Mouse (Mus musculus): ENCODE measurements around the gene Srxn1. TPM values are rescaled to one million over a fixed set of nuclear protein-coding genes. Genes with fewer than 3 reads are reported as not detected.
A peak's percentile ranks its signal among the peaks of the same experiment; 100 is the strongest.

Gene Srxn1
- total and polyA plus RNA-seq, 3 experiments, result not detected

DNA sequence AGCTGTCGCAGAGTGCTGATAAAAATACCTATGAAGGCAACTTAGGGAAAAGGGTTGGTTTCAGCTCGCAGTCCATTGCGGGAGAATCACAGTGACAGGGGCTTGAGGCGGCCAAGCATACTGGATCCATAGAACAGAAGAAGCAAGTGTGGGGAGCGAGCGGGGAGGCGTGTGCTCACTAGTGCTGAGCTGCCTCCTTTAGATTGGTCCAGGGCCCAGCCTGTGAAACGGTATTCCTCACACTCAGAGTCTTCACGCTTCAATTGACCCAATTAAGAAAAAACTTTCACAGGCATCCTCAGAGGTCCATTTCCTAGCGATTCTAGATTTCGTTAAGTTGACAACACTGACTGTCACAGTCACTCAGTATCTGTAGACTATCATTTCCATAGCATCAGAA lies 35.6 kb downstream of the Srxn1 start:
- in situ Hi-C loops (cut with MboI; ENCODE audit: low pct_ligation_motif_present, low pct_unique_long_range_greater_than_20kb, low sequenced_read_pairs), result no loop called here

DNA sequence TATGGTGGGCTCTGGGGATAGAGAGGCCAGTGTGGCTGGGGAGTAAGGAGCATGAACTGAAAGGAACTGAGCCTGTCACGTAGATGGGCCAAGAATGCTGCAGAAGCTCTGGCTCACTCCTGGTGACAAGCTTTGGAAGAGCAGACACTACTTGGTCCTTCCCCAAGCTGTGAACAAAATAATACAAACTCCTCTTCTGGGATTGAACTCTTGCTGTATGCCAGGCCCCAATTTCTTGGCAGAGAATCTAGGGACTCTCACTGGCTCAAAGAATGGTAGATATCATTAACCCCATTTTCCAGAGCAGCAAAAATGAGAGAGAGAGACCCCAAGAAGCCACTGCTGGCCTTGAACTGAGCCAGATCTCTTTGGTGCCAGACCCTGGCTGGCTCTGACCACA lies 36.2 kb downstream of the Srxn1 start:
- no peaks in the 10 kb centered on the region for H3K4me1 ChIP-seq (ENCODE audit: control insufficient read depth in 1 of 2, insufficient read depth in 2 of 2)
- peaks cover 77% of the 10 kb centered on the region for H3K27me3 ChIP-seq (replicated peaks)
- dilution Hi-C loops (cut with MboI; ENCODE audit: extremely low pct_ligation_motif_present, extremely low pct_unique_long_range_greater_than_20kb, low sequenced_read_pairs) (no loop called here), in situ Hi-C loops (cut with MboI; ENCODE audit: low pct_ligation_motif_present, low pct_unique_long_range_greater_than_20kb, low sequenced_read_pairs) (no loop called here)
- TF ChIP-seq POLR2AphosphoS2 (IDR thresholded peaks at IDR 0.05; ENCODE audit: low read depth, low read length) (no peak), NELFE (IDR thresholded peaks at IDR 0.05; ENCODE audit: low read depth, low read length) (no peak), IRF4 (IDR thresholded peaks at IDR 0.05; ENCODE audit: low read depth, low read length) (no peak), POLR2A (IDR thresholded peaks at IDR 0.05; ENCODE audit: low read depth, low read length) (no peak), ZC3H11A (IDR thresholded peaks at IDR 0.05; ENCODE audit: low read depth, low read length) (no peak), SMC3 (IDR thresholded peaks at IDR 0.05; ENCODE audit: low read depth, low read length) (no peak), MYC (IDR thresholded peaks at IDR 0.05; ENCODE audit: low read depth, low read length) (no peak), ETS1 (conservative IDR thresholded peaks at IDR 0.05; ENCODE audit: low read depth, low read length) (no peak), MAFK (IDR thresholded peaks at IDR 0.05; ENCODE audit: insufficient replicate concordance, low read length) (no peak), E2F4 (IDR thresholded peaks at IDR 0.05; ENCODE audit: insufficient replicate concordance, low read depth, low read length) (no peak), RCOR1 (conservative IDR thresholded peaks at IDR 0.05; ENCODE audit: low read depth, low read length) (no peak), ZKSCAN1 (IDR thresholded peaks at IDR 0.05; ENCODE audit: borderline replicate concordance, low read depth, low read length) (no peak), USF1 (IDR thresholded peaks at IDR 0.05; ENCODE audit: low read depth, low read length) (no peak), CHD1 (IDR thresholded peaks at IDR 0.05; ENCODE audit: low read depth, low read length) (no peak), CHD2 (IDR thresholded peaks at IDR 0.05; ENCODE audit: low read length) (no peak), MXI1 (IDR thresholded peaks at IDR 0.05; ENCODE audit: low read depth, low read length) (no peak), TCF12 (IDR thresholded peaks at IDR 0.05; ENCODE audit: low read depth, low read length) (no peak), BHLHE40 (IDR thresholded peaks at IDR 0.05; ENCODE audit: low read depth, low read length) (no peak), GABPA (IDR thresholded peaks at IDR 0.05; ENCODE audit: insufficient replicate concordance, low read depth, low read length) (no peak)
- no peak overlapping the region for H3K27ac ChIP-seq (ENCODE audit: insufficient read depth, low read depth)
- H3K9me3 ChIP-seq (replicated peaks; ENCODE audit: low read length), result no peaks in the 10 kb centered on the region
- DNase-seq (ENCODE audit: extremely low read depth), result no peak
- H3K4me3 ChIP-seq (replicated peaks in 1 of 3; ENCODE audit: low read depth in 2 of 3, low read length in 2 of 3, poor library complexity in 1 of 3), result no peak overlapping the region
- H3K4me2 ChIP-seq (ENCODE audit: insufficient read depth, low read depth, poor library complexity, severe bottlenecking), result peak overlapping the region; percentile 51
- H3K79me2 ChIP-seq (replicated peaks; ENCODE audit: control insufficient read depth, extremely low read depth, insufficient read depth, poor library complexity, severe bottlenecking), result no peaks in the 10 kb centered on the region
- H3K36me3 ChIP-seq (replicated peaks in 1 of 2; ENCODE audit: control insufficient read depth in 1 of 2, insufficient read depth in 1 of 2, low read length in 1 of 2), result no peaks in the 10 kb centered on the region
- no peak overlapping the region for H3K9ac ChIP-seq (ENCODE audit: insufficient read depth, low read depth)

More for the DNA sequence above, 35.6 kb downstream of the Srxn1 start:
- no peak for TF ChIP-seq MXI1 (IDR thresholded peaks at IDR 0.05; ENCODE audit: low read depth, low read length)
- H3K4me1 ChIP-seq (ENCODE audit: control insufficient read depth in 1 of 2, insufficient read depth in 2 of 2), result no peaks in the 10 kb centered on the region
- H3K36me3 ChIP-seq (replicated peaks in 1 of 2; ENCODE audit: control insufficient read depth in 1 of 2, insufficient read depth in 1 of 2, low read length in 1 of 2), result no peaks in the 10 kb centered on the region
- no peaks in the 10 kb centered on the region for H3K79me2 ChIP-seq (replicated peaks; ENCODE audit: control insufficient read depth, extremely low read depth, insufficient read depth, poor library complexity, severe bottlenecking)
- no peak overlapping the region for H3K9ac ChIP-seq (ENCODE audit: insufficient read depth, low read depth)
- dilution Hi-C loops (cut with MboI; ENCODE audit: extremely low pct_ligation_motif_present, extremely low pct_unique_long_range_greater_than_20kb, low sequenced_read_pairs), result no loop called here
- H3K9me3 ChIP-seq (replicated peaks; ENCODE audit: low read length), result no peaks in the 10 kb centered on the region
- no peak overlapping the region for H3K4me2 ChIP-seq (ENCODE audit: insufficient read depth, low read depth, poor library complexity, severe bottlenecking)
- H3K27ac ChIP-seq (ENCODE audit: insufficient read depth, low read depth), result no peak overlapping the region
- H3K4me3 ChIP-seq (replicated peaks in 1 of 3; ENCODE audit: low read depth in 2 of 3, low read length in 2 of 3, poor library complexity in 1 of 3), result no peak overlapping the region
- no peak for DNase-seq (ENCODE audit: extremely low read depth)
- peaks cover 77% of the 10 kb centered on the region for H3K27me3 ChIP-seq (replicated peaks)
